Mouse (Mus musculus): ENCODE measurements at regions not wholly inside any gene's neighbourhood (a gene's known extent, or its start where the extent isn't known, plus 50 kb on each side); places are given as distances from the start of the nearest gene placed in this dataset.
"Not testable (repeated sequence)": the region's sequence is repeated elsewhere in the genome, so short reads cannot be mapped to it uniquely, and the experiment has no call there.

DNA sequence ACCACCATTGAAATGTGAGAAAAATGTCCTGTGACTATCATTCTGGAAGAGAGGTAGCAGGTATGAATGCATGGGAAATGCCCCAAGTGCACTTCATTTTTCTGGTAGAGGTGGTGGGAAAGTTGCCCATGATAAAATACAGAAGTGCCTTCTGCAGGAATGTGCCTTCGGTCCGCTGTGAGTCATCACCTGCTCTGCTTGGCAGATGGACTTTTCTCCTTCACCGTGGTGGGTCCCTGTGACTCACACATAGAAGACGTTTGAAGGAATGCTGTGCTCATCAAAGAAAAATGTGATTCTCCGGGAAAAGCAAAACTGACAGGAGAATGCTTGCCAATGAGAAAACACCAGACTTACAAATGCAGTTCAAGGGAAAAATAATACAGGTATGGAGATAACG is 126.8 kb downstream of the Tnfsf18 start:
- DNase-seq (ENCODE audit: low spot score in 2 of 2), result no peak

DNA sequence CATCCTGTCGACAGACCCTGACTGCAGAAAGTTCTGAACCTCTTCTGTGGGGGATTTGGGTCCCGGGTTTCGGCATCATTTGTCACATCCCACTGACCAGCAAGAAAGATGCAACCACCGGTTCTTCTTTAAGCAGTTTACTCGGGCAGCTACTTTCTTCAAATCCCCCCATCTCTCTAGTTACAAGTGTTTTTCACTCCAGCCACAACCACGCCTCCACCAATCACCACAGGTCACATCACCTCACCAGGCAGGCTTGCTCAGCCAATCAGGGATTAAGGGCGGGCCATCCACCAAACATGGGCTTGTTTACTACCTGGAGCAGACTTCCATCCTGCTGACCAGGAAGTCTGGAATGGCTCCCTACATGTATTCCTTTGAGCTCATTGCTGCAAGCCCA is 119.6 kb downstream of the Tnfsf18 start:
- not testable (repeated sequence) for DNase-seq (ENCODE audit: low spot score in 2 of 2)

DNA sequence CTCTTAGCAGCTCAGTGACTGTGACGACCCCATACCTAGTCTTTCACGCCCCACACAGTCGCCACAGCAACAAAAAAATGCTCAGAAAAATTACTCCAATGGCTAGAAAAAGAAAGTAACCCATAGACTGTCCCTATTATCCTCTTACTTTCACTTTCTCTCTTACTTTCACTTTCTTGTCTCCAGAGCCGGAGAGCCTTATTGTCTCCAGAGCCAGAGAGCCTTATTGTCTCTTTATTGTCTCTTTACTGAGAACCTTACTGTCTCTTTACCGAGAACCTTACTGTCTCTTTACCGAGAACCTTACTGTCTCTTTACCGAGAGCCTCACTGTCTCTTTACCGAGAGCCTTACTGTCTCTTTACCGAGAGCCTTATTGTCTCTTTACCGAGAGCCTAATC is 119.2 kb downstream of the Tnfsf18 start:
- not testable (repeated sequence) for DNase-seq (ENCODE audit: low spot score in 2 of 2)

DNA sequence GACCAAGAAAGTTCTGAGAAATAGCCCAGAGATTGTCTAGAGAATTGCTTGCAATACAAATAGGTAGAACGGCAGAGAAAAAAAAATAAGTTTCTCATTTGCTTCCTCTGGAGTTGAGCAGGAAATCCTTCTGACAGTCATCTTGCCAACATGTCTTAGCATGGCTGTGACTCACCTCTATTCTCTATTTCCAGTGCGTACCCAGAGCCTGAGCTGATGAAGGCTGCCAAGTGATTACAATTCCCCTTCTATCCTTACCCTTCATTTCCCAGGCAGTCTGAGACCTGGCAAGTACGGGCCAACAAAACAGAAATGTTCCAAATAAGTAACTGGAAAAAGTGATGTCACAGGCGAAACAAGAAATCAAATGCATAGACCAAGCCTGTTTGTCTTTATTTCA is 113.0 kb downstream of the Tnfsf18 start:
- DNase-seq (ENCODE audit: low spot score in 2 of 2), result no peak

DNA sequence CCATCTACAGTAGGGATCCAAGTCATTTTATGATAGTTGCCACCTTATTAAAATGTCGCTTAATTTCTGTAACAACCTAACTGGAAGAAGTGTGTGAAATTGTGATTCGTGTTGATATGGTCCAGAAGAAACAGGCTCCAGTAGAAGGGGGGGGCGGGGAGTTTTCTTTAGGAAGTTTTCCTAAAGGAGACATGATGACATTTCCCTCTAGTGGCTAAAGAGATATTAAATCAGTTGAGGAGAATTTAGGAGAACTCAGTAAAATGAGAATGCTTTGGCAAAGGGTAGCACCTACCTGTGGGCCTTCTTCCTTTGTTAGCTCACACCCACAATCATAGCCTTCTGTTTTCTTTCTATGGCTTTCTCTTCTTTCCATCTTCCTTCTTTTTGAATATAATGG is 107.7 kb downstream of the Tnfsf18 start:
- DNase-seq (ENCODE audit: low spot score in 2 of 2), result no peak

DNA sequence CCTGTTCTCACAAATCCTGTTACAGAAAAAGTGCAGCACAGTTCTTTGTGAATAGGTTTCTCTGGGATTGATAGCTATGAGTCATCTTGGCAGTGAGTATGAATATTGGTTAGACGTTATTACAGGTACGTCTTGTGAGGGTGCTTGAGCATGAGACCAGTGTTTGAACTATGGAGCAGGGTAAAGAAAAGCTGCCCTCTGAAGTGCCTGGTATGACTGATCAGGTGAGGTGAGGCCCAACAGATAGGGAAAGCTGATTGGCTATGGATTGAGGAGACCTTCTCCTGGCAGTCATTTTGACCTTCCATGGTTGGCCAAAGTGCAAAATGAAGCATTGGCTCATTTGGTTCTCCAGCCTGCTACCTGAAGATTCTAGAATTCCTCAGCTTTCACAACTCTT is 106.7 kb downstream of the Tnfsf18 start:
- no peak for DNase-seq (ENCODE audit: low spot score in 2 of 2)

DNA sequence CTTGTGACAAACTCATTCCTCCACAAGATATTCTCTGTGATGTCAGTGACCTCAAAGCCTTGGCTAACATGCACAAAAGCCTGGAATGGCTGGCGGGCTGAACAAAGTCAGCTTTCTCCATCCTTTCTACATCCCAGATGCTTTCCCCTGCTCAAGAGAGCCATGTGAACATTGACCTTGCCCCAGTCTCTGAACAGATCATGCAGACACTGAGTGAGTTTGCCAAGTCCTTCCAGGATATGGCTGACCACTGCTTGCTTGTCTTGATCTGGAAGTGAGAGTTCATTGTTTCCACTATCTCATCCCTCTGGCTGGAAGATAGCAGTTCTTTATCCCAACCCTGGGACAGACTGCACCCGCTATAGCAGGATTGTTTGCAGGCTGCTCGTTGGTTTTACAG is 103.7 kb downstream of the Tnfsf18 start:
- no peak for DNase-seq (ENCODE audit: low spot score in 2 of 2)

DNA sequence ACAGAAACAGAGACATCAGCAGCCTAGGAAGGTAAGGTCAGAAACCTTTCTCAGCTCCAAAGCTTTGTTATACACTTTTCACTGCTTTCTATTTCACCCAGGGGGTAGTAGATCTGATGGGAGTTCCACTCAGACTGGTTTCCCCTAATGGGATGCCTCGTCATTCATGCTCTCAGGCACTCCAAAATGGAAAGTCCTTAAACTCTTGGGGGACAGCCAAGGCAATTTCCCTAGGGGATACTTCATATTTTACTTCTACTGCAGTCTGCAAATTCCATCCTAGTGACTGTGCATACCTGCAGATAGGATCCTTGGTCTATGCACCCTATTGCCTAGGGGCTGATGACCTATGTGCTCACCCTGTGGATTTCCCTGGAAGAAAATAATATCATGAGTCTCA is 82.1 kb downstream of the Tnfsf18 start:
- DNase-seq (ENCODE audit: low spot score in 2 of 2), result no peak

DNA sequence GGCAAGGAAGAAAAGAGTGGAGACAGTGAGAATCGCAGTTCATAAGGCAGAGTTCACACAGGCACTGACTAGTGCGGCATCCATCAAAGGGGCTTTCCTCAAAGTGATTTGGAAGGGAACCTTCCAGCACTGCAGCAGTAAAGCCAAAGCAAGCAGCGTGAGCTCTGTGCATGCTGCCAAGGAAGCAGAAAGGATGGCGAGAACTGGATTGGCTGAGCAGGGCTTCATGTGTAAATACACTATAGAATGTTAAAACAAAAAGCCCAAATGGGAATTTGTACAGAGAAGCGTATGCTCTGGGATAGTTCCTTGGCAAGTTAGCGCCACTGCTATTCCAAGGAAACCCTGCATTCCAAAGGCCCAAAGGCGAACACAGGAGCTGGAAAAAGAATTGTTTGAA is 81.5 kb downstream of the Tnfsf18 start:
- DNase-seq (ENCODE audit: low spot score in 2 of 2), result no peak

DNA sequence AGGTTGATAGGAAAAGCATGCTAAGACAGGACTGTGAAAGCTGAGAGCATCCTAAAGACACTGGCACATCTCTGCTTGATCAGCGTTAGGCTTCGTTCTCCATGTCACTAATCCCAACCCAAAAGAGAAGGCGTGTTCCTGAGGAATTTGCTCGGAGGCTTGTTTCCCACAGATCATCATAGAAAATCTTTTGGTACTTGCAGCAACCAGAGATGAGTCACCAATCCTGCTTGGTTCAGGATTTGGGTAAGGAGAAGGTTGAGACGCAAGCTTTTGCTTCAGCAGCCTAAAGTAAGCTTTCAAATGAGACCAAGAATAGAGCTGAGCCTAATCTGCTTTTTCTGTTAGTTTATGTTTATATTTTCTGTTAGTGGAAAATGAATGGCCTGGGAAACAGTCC is 80.7 kb downstream of the Tnfsf18 start:
- no peak for DNase-seq (ENCODE audit: low spot score in 2 of 2)

DNA sequence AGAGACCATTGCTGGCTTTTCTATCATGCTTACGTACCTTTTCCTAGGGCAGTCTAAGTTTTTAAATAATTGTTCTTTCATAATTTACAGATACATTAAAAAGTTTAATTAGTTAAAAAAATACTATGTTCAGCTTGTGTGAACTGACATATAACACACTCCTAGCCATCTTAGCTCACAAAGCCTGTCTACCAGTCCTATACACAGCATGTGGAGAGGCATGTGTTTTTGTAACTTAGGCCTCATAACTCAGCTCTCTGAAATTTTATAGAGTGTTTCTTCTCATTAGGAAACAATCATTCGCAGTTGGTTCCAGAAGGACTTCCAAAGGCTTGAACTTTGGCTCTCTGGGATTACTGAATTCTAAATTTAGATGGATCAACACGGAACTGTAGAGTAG is 76.3 kb downstream of the Tnfsf18 start:
- DNase-seq (ENCODE audit: low spot score in 2 of 2), result no peak

DNA sequence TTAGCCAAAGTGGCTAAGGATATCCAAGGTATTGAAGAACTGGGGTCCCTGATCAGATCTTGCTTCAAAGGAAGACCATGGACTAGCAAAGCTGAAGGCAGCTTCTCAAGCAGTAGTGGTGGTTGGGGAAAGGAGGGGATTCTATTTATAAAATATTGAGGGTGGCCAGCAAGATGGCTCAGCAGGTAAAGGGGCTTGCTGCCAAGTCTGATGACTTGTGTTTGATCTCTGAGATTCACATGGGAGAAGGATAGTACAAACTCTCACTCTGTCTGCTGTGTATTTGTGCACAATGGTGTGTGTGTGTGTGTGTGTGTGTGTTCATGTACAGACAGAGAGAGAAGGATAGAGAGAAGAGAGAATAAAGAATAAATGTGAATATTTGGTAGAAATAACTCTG is 73.4 kb downstream of the Tnfsf18 start:
- DNase-seq (ENCODE audit: low spot score in 2 of 2), result no peak

DNA sequence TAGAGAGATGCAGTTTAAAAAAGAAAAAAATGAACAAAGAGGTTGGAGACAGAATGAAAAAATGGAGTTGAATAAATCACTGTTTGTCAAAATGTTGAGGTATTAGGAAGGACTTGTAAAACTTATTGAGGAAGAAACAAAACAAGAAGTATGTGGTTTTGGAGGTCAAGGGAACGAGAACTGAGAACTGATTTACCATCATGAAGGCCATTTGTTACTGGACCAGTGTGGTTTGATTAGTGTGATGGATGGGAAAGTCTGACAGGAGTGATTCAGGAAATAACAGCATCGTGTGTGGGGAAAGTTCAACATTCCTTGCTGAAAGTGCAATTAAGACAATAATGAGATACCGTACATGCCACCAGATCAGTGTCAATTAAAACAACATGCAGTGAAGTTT is 65.9 kb downstream of the Tnfsf18 start:
- DNase-seq (ENCODE audit: low spot score in 2 of 2), result no peak
